Mouse (Mus musculus): ENCODE measurements around the gene Armc10.
"Not testable (repeated sequence)": the region's sequence is repeated elsewhere in the genome, so short reads cannot be mapped to it uniquely, and the experiment has no call there.

Gene Armc10

GRCm38 (mm10) chr5:21645439-21646132, at the start of gene Armc10, which contains the start of gene Fbxl13:
TSS of gene Armc10 (plus strand) at chr5:21645813.
TSS of gene Fbxl13 (minus strand) at chr5:21645634.
- DNase-seq (ENCODE audit: low spot score) = peak; percentile 88

GRCm38 (mm10) chr5:21599536-21599935, 46.1 kb upstream of the Armc10 start:
- DNase-seq (ENCODE audit: low spot score) = not testable (repeated sequence)

GRCm38 (mm10) chr5:21599961-21600360, 45.7 kb upstream of the Armc10 start:
- DNase-seq (ENCODE audit: low spot score) = no peak

GRCm38 (mm10) chr5:21605936-21606335, 39.7 kb upstream of the Armc10 start:
- no peak for DNase-seq (ENCODE audit: low spot score)

- no peak for DNase-seq (ENCODE audit: low spot score)
Measured at GRCm38 (mm10) chr5:21608311-21609304, 37.0 kb upstream of the Armc10 start.

- DNase-seq (ENCODE audit: low spot score) = no peak
Measured at GRCm38 (mm10) chr5:21610996-21611395, 34.6 kb upstream of the Armc10 start.

GRCm38 (mm10) chr5:21614299-21614698, 31.3 kb upstream of the Armc10 start:
- DNase-seq (ENCODE audit: low spot score) = not testable (repeated sequence)

GRCm38 (mm10) chr5:21616450-21617009, 29.1 kb upstream of the Armc10 start:
- DNase-seq (ENCODE audit: low spot score) = no peak

GRCm38 (mm10) chr5:21625916-21626315, 19.7 kb upstream of the Armc10 start:
- DNase-seq (ENCODE audit: low spot score) = no peak

- peak; percentile 38 for DNase-seq (ENCODE audit: low spot score)
Measured at GRCm38 (mm10) chr5:21640961-21641360, 4.7 kb upstream of the Armc10 start.

- no peak for DNase-seq (ENCODE audit: low spot score)
Measured at GRCm38 (mm10) chr5:21643606-21644005, 2.0 kb upstream of the Armc10 start.

GRCm38 (mm10) chr5:21644891-21645438, 648 bp upstream of the Armc10 start:
- peak; percentile 11 for DNase-seq (ENCODE audit: low spot score)

- DNase-seq (ENCODE audit: low spot score) = no peak
Measured at GRCm38 (mm10) chr5:21646133-21646491, 499 bp downstream of the Armc10 start.

- no peak for DNase-seq (ENCODE audit: low spot score)
Measured at GRCm38 (mm10) chr5:21650736-21651135, 5.1 kb downstream of the Armc10 start.

GRCm38 (mm10) chr5:21651885-21652612, 6.4 kb downstream of the Armc10 start:
- no peak for DNase-seq (ENCODE audit: low spot score)

GRCm38 (mm10) chr5:21656912-21657311, 11.3 kb downstream of the Armc10 start:
- no peak for DNase-seq (ENCODE audit: low spot score)

GRCm38 (mm10) chr5:21658038-21658437, 12.4 kb downstream of the Armc10 start:
- no peak for DNase-seq (ENCODE audit: low spot score)

GRCm38 (mm10) chr5:21658623-21659395, 13.2 kb downstream of the Armc10 start:
- peak; percentile 87 for DNase-seq (ENCODE audit: low spot score)

GRCm38 (mm10) chr5:21660850-21661249, 15.2 kb downstream of the Armc10 start:
- DNase-seq (ENCODE audit: low spot score) = no peak

- DNase-seq (ENCODE audit: low spot score) = no peak
Measured at GRCm38 (mm10) chr5:21663081-21663480, 17.5 kb downstream of the Armc10 start.
